Mouse (Mus musculus): ENCODE data around the gene Tmem120b. TPM values are rescaled to one million over a fixed set of nuclear protein-coding genes. Genes with fewer than 3 reads are reported as not detected.

The Tmem120b gene
- polyA plus RNA-seq, 1 experiment from 2014 or later = 11.9 TPM

GRCm38 (mm10) chr5:123045561-123046295 lies 22.5 kb upstream of the Tmem120b start:
- Histone ChIP-seq H3K36me3 (ENCODE audit: insufficient read depth, low read length) (no peaks in the 10 kb centered on the region), H3K9me3 (ENCODE audit: low read length) (no peaks in the 10 kb centered on the region), H3K27ac (ENCODE audit: low read length) (no peak overlapping the region), H3K4me3 (ENCODE audit: low read depth, low read length) (no peak overlapping the region), H3K9ac (replicated peaks; ENCODE audit: low read depth) (no peak overlapping the region), H3K4me2 (replicated peaks; ENCODE audit: low read depth, low read length) (no peak overlapping the region), H3K4me1 (ENCODE audit: insufficient read depth, low read depth, low read length) (no peaks in the 10 kb centered on the region), H3K27me3 (replicated peaks; ENCODE audit: insufficient read depth, low read length) (no peaks in the 10 kb centered on the region)
- 24% methylated on average over 9 of the region's 9 CpGs for WGBS
- peak; percentile 91 for TF ChIP-seq CTCF (IDR thresholded peaks at IDR 0.05)
- no peak for TF ChIP-seq EP300 (IDR thresholded peaks at IDR 0.05)
- DNase-seq (ENCODE audit: low spot score) (peak; percentile 88), ATAC-seq (peak; percentile 81)

DNA sequence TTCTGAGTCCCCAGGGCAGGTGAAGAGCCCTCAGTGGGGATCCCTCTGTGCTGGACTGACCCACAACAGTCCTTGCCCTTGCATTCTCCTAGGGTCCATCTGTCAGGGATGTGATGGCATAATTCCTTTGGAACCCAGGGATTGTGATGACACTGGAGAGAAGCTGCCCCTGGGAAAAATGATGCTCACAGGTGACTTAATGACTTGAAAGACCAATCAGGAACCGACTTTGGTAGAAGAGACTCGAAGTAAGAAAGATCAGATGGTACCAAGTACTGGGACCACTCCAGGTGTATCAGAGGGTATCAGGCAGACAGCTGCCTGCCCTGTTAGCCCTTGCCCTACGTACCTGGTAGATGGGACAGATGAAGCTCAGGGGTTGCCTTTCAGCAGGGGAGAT lies 21.3 kb upstream of the Tmem120b start, which contains the start of gene Morn3:
Gene Morn3, minus strand, starts transcription at position 101 of the 400 bp plus-strand sequence.
- H3K27me3 ChIP-seq (replicated peaks; ENCODE audit: insufficient read depth, low read length) = no peaks in the 10 kb centered on the region
- H3K4me2 ChIP-seq (replicated peaks; ENCODE audit: low read depth, low read length) = no peak within 1 kb of the TSS
- ATAC-seq (no peak), DNase-seq (ENCODE audit: low spot score) (no peak)
- no peaks in the 10 kb centered on the region for H3K4me1 ChIP-seq (ENCODE audit: insufficient read depth, low read depth, low read length)
- H3K9me3 ChIP-seq (ENCODE audit: low read length) = no peaks in the 10 kb centered on the region
- H3K9ac ChIP-seq (replicated peaks; ENCODE audit: low read depth) = no peak within 1 kb of the TSS
- no peak within 1 kb of the TSS for H3K27ac ChIP-seq (ENCODE audit: low read length)
- H3K36me3 ChIP-seq (ENCODE audit: insufficient read depth, low read length) = no peaks in the 10 kb centered on the region
- 62% methylated on average over 3 of the region's 3 CpGs for WGBS
- no peak for TF ChIP-seq CTCF (IDR thresholded peaks at IDR 0.05)
- TF ChIP-seq EP300 (IDR thresholded peaks at IDR 0.05) = no peak
- no peak within 1 kb of the TSS for H3K4me3 ChIP-seq (ENCODE audit: low read depth, low read length)

- peak; percentile 46 for TF ChIP-seq CTCF (IDR thresholded peaks at IDR 0.05)
- TF ChIP-seq EP300 (IDR thresholded peaks at IDR 0.05) = no peak
- H3K4me1 ChIP-seq (ENCODE audit: insufficient read depth, low read depth, low read length) = no peaks in the 10 kb centered on the region
- H3K4me2 ChIP-seq (replicated peaks; ENCODE audit: low read depth, low read length) = no peak overlapping the region; the same call in 1 of the 2 replicates
- no peak overlapping the region for H3K27ac ChIP-seq (ENCODE audit: low read length)
- no peaks in the 10 kb centered on the region for H3K27me3 ChIP-seq (replicated peaks; ENCODE audit: insufficient read depth, low read length)
- no peaks in the 10 kb centered on the region for H3K9me3 ChIP-seq (ENCODE audit: low read length)
- WGBS = 3% methylated on average over 12 of the region's 12 CpGs
- no peak overlapping the region for H3K9ac ChIP-seq (replicated peaks; ENCODE audit: low read depth)
- no peaks in the 10 kb centered on the region for H3K36me3 ChIP-seq (ENCODE audit: insufficient read depth, low read length)
- H3K4me3 ChIP-seq (ENCODE audit: low read depth, low read length) = no peak overlapping the region
- ATAC-seq = peak; percentile 68
- DNase-seq (ENCODE audit: low spot score) = peak; percentile 80
These were observed 18.9 kb upstream of the Tmem120b start for GRCm38 (mm10) chr5:123049271-123049670.

DNA sequence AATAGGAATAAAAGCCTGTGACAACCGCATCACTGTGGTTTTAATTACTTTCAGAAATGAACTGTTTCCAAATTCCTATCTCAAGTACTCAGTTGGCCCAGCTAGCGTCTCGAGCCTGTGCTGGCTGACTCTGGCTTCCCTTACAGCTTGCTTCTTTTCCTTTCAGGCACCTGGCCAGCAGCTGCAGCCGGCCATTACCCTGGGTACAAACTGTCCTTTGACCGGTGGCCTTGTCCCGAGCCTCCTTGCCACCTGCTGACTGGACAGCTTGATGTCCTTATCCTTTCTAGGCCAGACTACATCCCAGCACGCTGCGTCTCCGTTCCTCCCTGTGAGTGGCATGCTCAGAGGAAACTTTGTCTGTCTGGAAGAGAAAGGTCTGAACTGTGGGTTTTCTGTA lies 17.3 kb upstream of the Tmem120b start:
- Histone ChIP-seq H3K9me3 (ENCODE audit: low read length) (no peaks in the 10 kb centered on the region), H3K9ac (replicated peaks; ENCODE audit: low read depth) (no peak overlapping the region), H3K27ac (ENCODE audit: low read length) (no peak overlapping the region), H3K4me2 (replicated peaks; ENCODE audit: low read depth, low read length) (no peak overlapping the region), H3K36me3 (ENCODE audit: insufficient read depth, low read length) (no peaks in the 10 kb centered on the region), H3K4me3 (ENCODE audit: low read depth, low read length) (no peak overlapping the region), H3K4me1 (ENCODE audit: insufficient read depth, low read depth, low read length) (no peaks in the 10 kb centered on the region), H3K27me3 (replicated peaks; ENCODE audit: insufficient read depth, low read length) (no peaks in the 10 kb centered on the region)
- no peak for DNase-seq (ENCODE audit: low spot score)
- no peak for ATAC-seq
- TF ChIP-seq CTCF (IDR thresholded peaks at IDR 0.05) = no peak
- TF ChIP-seq EP300 (IDR thresholded peaks at IDR 0.05) = no peak
- WGBS = 68% methylated on average over 9 of the region's 9 CpGs

GRCm38 (mm10) chr5:123051736-123052135 lies 16.5 kb upstream of the Tmem120b start:
- Histone ChIP-seq H3K4me3 (ENCODE audit: low read depth, low read length) (no peak overlapping the region), H3K36me3 (ENCODE audit: insufficient read depth, low read length) (no peaks in the 10 kb centered on the region), H3K27ac (ENCODE audit: low read length) (no peak overlapping the region), H3K9ac (replicated peaks; ENCODE audit: low read depth) (no peak overlapping the region), H3K9me3 (ENCODE audit: low read length) (no peaks in the 10 kb centered on the region), H3K27me3 (replicated peaks; ENCODE audit: insufficient read depth, low read length) (no peaks in the 10 kb centered on the region), H3K4me2 (replicated peaks; ENCODE audit: low read depth, low read length) (no peak overlapping the region), H3K4me1 (ENCODE audit: insufficient read depth, low read depth, low read length) (no peaks in the 10 kb centered on the region)
- 81% methylated on average over 5 of the region's 5 CpGs for WGBS
- peak; percentile 27 for TF ChIP-seq CTCF (IDR thresholded peaks at IDR 0.05)
- no peak for TF ChIP-seq EP300 (IDR thresholded peaks at IDR 0.05)
- ATAC-seq (no peak), DNase-seq (ENCODE audit: low spot score) (no peak)

GRCm38 (mm10) chr5:123057366-123058250 lies 10.6 kb upstream of the Tmem120b start:
- peak; percentile 28; the same call in 1 of the 2 replicates for TF ChIP-seq EP300 (IDR thresholded peaks at IDR 0.05)
- peak; percentile 72 for TF ChIP-seq CTCF (IDR thresholded peaks at IDR 0.05)
- Histone ChIP-seq H3K27me3 (replicated peaks; ENCODE audit: insufficient read depth, low read length) (no peaks in the 10 kb centered on the region), H3K27ac (ENCODE audit: low read length) (peak overlapping the region; percentile 63), H3K9me3 (ENCODE audit: low read length) (no peaks in the 10 kb centered on the region), H3K4me1 (ENCODE audit: insufficient read depth, low read depth, low read length) (peaks cover 4% of the 10 kb centered on the region; the same call in 1 of the 2 replicates), H3K4me2 (replicated peaks; ENCODE audit: low read depth, low read length) (peak overlapping the region; percentile 40), H3K4me3 (ENCODE audit: low read depth, low read length) (peak overlapping the region; percentile 36), H3K36me3 (ENCODE audit: insufficient read depth, low read length) (no peaks in the 10 kb centered on the region), H3K9ac (replicated peaks; ENCODE audit: low read depth) (no peak overlapping the region)
- WGBS = 7% methylated on average over 48 of the region's 48 CpGs
- ATAC-seq = peak; percentile 97
- peak; percentile 100 for DNase-seq (ENCODE audit: low spot score)

Data from lung, postnatal 0 days (tissue).